Mouse (Mus musculus) adrenal gland, adult 2 months (tissue): ENCODE measurements around the gene Dapl1. TPM values are rescaled to one million over a fixed set of nuclear protein-coding genes. Genes with fewer than 3 reads are reported as not detected.

Experiments
- DNase-seq: peaks from one replicate; pipeline ENCODE4 v3.0.0; 2021
- polyA plus RNA-seq: library from polyadenylated mRNA; depleted of rRNA; stranded (reverse); fragments of >200 nt; gene quantifications from 2 replicates; pipeline ENCODE4 v1.2.3, GENCODE M21; 2012
- total RNA-seq, 2 experiments: library from RNA; stranded (reverse); gene quantifications; 2 replicates each; pipeline ENCODE4 v1.2.3; 2021

Dapl1 gene
- total and polyA plus RNA-seq, 3 experiments = not detected

- DNase-seq = no peak
Observed at GRCm38 (mm10) chr2:59471051-59471948, 13.2 kb upstream of the Dapl1 start.

- DNase-seq = no peak
Observed at GRCm38 (mm10) chr2:59474336-59474735, 10.1 kb upstream of the Dapl1 start.

DNA sequence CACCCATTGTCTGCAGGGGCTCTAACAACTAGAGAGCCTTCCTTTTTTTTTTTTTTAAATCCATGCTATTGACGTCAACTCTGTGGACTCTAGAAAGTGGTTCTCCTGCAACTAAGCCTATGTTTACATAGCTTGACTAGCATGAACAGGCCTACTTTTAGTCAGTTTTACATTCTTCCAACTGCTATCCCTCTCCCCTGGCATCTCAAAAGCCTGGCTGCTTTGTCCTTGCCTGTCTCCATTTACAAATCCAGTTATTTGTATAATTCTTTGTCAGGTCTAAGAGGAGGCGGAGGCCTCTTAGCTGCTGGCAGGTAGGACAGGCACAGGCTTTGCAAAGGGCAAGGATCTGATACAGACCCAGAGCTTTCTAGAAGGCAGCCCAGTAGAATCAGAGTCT is 627 bp downstream of the Dapl1 start:
- no peak for DNase-seq

- no peak for DNase-seq
Observed at GRCm38 (mm10) chr2:59485657-59486056, 1.2 kb downstream of the Dapl1 start.

GRCm38 (mm10) chr2:59486196-59486845 is 1.9 kb downstream of the Dapl1 start:
- no peak for DNase-seq

- DNase-seq = no peak
Observed at GRCm38 (mm10) chr2:59488235-59488634, 3.8 kb downstream of the Dapl1 start.

DNA sequence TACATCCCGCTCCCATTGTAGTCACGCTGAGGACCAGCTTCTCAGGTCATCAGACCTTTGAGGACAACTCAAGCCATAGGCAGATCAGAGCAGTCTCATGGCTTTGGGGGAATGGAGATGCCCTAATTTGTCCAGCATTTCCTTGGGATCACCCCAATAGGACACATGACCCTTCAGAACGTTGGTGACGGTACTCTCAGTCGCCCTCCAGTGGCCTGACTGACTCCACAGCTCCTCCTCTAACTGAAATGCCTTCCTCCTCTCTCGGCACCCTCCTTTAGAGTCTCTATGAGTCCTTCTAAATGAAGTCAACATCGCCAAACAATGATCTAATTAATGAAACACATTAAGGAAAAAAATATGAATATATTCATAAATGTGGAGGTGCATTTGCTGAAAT is 5.9 kb downstream of the Dapl1 start:
- DNase-seq = no peak

DNA sequence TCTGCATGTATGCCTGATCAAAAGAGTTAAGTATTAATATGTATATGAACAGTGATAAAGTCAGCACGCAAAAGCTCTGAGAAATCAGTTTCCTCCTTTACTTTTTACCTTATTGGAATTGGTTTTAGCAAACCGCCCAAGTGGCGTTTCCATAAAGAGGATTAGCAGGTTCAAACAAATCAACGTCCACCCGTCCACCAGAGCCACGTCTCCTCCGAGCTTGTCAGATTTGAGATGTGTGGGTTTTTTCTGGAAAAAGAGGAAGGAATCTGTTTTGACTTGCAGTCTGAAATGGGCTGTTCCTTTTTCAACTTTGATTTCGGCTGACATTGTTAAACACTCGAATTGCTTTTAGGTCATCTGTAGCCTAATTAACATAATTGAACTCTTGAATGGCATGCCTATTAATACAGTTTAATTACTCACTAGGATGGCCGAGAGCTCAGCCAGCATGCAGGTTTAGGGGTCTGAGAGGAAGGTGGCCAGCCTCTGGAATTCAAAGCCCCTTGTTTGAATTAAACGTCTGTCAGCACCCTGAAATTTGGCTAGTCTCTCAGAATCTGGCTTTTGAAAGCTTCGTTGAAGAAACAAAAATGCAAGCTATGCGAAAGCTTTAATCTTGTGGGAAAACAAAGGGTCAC is 9.1 kb downstream of the Dapl1 start:
- DNase-seq = no peak

GRCm38 (mm10) chr2:59499146-59499545 is 14.7 kb downstream of the Dapl1 start:
- DNase-seq = no peak

GRCm38 (mm10) chr2:59499717-59500116 is 15.3 kb downstream of the Dapl1 start:
- DNase-seq = peak; percentile 39

- DNase-seq = no peak
Observed at GRCm38 (mm10) chr2:59509061-59509460, 24.6 kb downstream of the Dapl1 start.

GRCm38 (mm10) chr2:59510416-59510815 is 26.0 kb downstream of the Dapl1 start:
- DNase-seq = no peak

- no peak for DNase-seq
Observed at GRCm38 (mm10) chr2:59510882-59511281, 26.4 kb downstream of the Dapl1 start.

DNA sequence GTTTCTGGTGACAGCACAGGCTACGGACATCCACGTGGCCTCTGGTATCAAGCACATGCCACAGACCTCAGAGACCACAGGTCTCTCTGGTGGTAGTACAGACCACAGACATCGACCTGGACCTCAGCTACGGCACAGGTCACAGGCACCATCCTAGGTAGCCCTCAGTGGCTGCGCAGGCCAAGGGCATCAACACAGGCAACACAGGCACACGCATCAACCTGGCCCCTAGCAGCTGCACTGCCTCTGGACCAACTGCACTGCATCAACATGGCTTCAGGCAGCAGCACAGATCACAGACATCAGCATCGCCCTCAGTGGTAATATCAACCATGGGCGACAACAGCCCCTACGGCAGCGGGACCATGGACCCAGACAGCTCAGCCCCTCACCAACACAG is 36.2 kb downstream of the Dapl1 start:
- DNase-seq = no peak

DNA sequence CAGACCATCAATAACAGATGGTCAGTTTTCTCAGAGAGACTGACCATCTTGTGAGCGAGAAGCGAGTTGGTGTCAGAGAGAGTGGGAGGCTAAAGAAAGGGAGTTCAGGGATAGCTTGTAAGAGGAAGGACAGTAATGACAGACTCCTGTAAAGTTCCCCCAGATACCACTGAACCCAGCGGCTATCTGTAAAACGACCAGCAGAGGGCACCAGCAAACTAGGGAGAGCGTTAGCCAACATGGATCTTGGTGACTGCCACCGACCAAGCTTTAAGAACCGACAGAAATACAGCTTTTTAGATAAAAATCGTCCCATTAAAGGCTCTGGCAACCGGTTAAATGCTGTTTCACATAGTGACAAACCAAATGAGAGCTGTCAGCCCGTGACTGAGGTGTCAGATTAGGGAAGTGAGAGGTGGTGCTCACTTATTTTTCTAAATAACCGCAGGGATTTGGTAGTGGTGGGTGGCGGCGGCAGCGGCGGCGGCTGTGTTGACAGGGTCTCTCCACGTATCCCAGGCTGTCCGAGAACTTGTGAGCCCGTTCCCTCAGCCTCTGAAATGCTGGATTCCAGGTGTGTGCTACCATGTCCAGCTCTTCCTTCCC is 37.7 kb downstream of the Dapl1 start:
- DNase-seq = peak; percentile 74

GRCm38 (mm10) chr2:59523526-59523925 is 39.1 kb downstream of the Dapl1 start:
- no peak for DNase-seq

DNA sequence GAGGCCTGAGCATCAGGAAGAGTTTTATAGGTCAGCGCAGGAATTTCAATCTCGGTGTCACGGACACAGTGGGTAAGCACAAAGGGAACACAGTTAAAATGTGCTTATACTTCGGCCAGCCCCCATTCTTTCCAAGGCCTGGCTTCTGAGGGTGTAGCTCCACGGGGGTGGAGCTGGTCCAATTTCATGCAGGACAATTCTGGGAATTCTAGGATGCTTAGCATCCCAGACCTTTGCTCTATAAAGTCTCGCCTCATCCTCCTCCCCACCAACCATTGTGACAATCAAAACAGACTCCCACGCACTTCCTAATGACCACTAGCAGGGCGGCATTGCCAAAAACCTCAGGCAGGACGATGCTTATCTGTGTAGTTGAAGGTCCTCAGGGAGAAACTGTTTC is 42.4 kb downstream of the Dapl1 start:
- DNase-seq = no peak

GRCm38 (mm10) chr2:59529574-59530080 is 45.2 kb downstream of the Dapl1 start:
- DNase-seq = no peak

- no peak for DNase-seq
Observed at GRCm38 (mm10) chr2:59530811-59531210, 46.4 kb downstream of the Dapl1 start.

- no peak for DNase-seq
Observed at GRCm38 (mm10) chr2:59532999-59533398, 48.5 kb downstream of the Dapl1 start.

GRCm38 (mm10) chr2:59533504-59533903 is 49.1 kb downstream of the Dapl1 start:
- DNase-seq = no peak
